Mouse (Mus musculus): ENCODE results near the gene Entr1.

Entr1 gene

GRCm38 (mm10) chr2:26389154-26389690 is at the start of gene Entr1, which contains the start of gene Pmpca:
Entr1 (minus strand) TSS chr2:26389316.
Pmpca (plus strand) TSS chr2:26389339.
- peak; percentile 74 for DNase-seq (ENCODE audit: low read depth)

DNA sequence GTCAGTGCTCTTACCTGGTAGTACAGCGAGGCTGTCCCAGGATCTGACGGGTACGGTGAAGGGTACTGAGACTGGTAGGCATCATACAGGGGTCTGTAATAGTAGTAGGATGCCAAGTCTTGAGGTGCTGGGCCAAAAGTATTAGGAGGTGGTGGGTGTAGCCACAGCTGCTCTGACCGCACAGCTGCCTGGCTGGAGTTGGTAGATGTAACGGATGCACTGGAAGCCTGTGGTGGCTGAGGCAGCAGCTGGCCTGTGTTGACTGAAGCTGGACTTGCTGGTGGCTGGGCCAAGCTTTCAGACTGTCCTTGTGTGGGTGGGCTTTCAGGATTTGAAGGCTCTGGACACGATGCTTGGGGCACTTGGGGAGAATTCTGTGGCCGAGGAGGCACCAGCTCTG is 49.3 kb upstream of the Entr1 start:
- no peak for DNase-seq (ENCODE audit: low read depth)

- DNase-seq (ENCODE audit: low read depth) = no peak
Measured at GRCm38 (mm10) chr2:26437221-26437620, 48.1 kb upstream of the Entr1 start.

DNA sequence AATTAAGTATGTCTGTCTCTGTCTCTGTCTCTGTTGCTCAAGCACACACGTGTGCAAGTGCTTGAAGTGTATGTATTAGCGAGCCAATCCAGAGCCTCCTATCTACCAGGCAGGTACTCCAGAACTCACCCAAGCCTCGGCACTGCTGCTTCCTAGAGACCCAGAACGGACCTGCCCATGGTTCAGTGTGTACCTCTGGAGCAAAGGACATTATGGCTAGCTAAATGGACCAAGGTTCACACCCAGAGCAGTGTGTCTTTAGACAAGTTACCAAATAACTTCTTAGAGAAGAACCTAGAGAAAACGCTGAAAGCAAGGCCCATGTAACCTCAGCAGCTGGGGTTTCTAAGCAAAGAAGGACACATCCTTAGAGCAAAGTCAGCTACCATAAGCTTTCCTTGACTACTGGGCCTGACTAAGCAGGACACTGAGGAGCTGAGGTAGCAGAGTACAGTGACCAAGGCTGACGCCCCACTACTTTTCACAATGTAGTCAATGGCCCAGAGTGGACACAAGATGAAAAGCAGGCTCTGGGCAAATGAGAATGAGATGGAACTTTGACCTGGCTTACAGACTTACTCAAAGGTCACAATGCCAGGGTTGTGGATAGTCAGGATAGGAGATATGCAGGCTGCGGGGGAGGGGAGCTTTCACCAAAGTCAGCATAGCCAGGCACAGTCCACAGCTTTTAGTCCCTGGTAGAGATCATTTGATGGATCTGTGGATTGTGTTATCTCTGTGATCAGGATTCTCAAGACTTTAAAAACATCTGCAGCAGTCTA is 45.9 kb upstream of the Entr1 start:
- DNase-seq (ENCODE audit: low read depth) = no peak

DNA sequence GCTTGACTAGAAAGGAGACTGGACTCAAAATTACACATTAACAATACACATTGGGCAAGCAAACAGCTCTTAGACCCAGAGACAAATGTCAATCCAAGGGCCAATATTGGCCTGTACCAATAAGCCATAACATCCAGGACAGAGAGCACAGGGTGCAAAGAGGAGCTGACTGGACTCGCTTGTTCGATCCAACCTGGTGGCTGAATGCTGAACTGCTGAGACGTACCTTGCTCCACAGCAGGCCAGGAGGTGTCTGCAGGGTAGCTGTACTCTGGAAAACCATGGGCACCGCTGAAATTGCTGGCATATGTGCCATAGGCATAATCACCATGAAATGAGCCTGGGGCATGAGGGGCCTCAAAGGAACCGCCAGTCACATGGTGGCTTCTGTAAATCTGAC is 40.7 kb upstream of the Entr1 start:
- DNase-seq (ENCODE audit: low read depth) = no peak

DNA sequence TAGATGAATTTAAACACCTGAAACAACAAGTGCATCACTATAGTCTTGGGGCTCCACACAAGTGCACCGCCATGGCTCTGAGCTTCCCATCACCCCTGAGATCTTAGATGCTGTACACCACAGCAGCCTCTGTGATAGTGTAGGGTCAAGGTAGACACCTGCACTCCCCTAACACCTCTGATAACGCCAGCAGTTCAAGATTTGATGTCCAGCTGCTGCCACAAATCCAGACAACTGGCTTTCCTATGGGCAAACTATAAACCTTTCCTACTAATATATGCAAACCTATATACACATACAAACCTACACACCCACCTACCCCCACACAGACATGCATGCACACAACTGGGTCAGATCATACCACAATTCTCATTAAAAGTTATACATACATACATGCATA is 35.4 kb upstream of the Entr1 start:
- no peak for DNase-seq (ENCODE audit: low read depth)

DNA sequence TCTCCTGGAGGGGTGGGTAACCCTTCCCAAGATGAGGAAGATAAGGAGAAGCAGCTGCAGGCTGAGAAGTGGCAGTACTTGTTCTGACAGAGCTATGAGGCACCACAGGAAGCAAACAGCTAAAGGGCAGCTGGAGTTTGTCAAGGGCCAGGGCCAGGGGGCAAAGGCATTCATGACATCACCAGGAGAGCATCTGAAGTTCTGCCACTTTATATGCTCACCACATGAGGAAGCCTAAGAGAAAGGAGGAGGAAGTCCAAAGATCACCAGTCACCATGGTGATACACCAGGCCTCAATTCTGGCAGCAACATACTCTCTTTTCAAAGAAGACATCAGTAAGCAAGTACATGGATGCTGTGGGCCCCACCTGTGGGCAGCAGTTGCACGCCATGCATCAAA is 34.0 kb upstream of the Entr1 start:
- DNase-seq (ENCODE audit: low read depth) = no peak

GRCm38 (mm10) chr2:26421969-26422368 is 32.9 kb upstream of the Entr1 start:
- no peak for DNase-seq (ENCODE audit: low read depth)

- no peak for DNase-seq (ENCODE audit: low read depth)
Measured at GRCm38 (mm10) chr2:26418120-26418519, 29.0 kb upstream of the Entr1 start.

GRCm38 (mm10) chr2:26417066-26417465 is 27.9 kb upstream of the Entr1 start:
- no peak for DNase-seq (ENCODE audit: low read depth)

DNA sequence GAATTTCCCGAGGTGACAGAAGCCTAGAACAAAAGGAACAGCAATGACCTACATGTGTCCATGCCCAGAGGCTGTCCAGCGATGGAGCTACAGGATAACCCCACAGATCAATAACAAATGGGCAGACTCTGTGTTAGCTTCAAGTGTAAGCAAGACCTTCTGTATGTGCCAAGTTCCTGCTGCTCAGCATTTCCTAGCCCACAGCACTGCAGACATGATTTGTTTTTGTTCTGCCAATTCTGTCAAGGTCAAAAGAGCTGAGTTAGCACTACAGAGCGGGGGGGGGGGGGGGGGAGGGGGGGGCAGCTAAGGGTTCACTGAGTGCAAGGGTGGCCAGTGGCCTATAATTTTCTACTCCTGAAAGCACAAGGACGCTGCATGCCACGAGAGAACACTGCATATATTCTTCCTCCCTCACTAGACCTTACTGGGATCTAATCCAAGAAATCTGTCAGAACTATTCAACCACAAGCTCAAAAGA is 21.9 kb upstream of the Entr1 start:
- no peak for DNase-seq (ENCODE audit: low read depth)

DNA sequence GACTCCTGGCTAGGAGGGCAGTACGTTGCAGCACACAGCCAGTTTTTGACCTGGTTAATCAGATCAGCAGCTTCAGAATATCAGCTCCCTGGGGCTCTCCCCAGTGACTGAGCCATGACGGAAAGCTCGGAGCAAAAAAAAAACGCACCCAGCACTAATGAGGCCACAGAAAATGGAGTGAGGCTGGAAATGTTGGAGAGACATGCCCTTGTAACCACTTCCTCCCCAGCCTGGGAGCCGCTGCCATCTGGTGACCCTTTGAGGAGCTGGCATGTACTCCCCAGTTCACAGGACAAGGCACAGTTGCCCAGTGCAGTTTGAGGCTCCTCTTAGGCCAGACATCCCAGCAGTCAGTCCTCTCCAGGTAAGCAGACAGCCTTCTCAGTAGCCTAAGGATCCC is 21.0 kb upstream of the Entr1 start:
- DNase-seq (ENCODE audit: low read depth) = no peak

- DNase-seq (ENCODE audit: low read depth) = no peak
Measured at GRCm38 (mm10) chr2:26409362-26409761, 20.2 kb upstream of the Entr1 start.

DNA sequence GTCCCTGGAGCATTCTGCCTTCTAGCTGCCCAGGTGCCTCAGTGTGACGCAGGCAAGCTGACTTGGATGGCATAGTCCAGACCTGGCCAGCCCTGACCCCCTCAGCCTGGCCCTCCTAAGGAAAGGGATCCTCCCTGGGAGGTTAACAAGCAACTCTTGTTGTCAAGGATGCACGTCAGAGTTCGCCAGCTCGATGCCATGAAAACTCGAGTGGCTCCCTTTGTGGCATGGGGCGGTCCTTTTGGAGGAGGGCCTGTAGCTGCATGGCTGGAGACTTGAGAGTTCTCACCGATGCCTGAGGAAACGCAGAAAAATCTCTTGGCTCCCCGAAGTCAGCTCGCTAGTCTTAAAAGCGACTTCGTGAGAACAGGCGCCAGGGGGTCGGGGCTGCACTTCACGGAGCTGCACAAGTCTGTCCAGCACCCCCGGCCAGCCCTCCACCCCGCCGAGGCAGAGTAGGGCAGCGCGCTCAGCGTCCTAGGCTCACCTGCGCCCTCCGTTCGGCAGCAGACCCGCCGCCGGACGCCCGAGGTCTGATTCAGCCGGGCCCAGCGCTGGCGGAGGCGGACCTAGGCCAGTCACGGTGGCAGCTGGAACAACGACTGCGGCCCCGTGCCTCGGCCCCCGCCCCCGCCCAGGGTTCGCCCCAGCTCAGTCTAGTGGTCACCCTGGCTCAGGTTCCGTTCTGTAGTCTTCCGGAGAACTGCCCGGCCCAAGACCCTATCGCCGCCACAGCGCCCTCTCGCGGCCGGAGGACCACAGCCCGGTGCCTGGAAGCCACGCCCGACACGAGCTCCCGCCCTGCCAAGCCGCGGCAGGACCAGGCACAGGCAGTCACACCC is 19.6 kb upstream of the Entr1 start, which contains the start of gene Inpp5e:
Gene Inpp5e (minus strand): TSS at position 689 of the 842 bp plus-strand sequence.
- peak; percentile 89 for DNase-seq (ENCODE audit: low read depth)

GRCm38 (mm10) chr2:26403306-26403705 is 14.2 kb upstream of the Entr1 start:
- no peak for DNase-seq (ENCODE audit: low read depth)

GRCm38 (mm10) chr2:26402265-26402664 is 13.1 kb upstream of the Entr1 start:
- DNase-seq (ENCODE audit: low read depth) = no peak

DNA sequence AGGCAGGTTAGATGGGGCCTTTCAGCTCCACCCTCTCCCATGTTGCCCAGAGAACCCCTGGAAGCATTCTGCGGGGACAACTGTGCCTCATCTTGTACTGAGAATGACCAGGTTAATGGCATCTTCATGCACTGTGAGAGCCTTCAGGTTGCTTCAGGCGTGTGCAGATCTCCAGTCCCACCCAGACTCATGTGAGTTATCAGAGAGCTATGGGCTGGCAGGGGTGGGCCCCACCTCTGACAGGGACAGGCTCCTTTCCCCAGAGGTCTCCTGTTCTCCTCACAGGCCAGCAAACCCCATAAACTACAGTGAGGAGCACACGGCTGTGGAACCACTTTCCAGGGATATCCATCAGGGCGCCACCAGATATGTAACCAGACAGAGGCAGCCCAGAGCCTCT is 11.9 kb upstream of the Entr1 start:
- DNase-seq (ENCODE audit: low read depth) = no peak

DNA sequence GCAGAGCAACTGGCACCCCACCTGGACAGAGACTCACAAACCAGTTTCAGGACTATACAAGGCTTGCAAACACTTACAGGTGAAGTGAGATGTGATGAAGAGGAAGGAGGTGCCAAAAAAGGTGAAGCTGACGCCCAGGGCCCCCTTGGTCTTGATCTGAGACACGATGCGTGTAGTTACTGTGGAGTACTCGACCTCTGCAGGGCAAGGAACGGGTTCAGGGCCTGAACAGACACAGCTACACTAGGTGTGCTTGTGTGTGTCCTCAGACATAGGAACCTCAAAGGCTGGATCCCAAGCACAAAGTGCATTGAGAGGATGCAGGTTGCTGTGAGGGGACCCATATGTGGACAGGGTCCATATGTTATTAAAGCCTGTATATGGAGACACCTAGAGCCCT is 11.2 kb upstream of the Entr1 start:
- DNase-seq (ENCODE audit: low read depth) = no peak

DNA sequence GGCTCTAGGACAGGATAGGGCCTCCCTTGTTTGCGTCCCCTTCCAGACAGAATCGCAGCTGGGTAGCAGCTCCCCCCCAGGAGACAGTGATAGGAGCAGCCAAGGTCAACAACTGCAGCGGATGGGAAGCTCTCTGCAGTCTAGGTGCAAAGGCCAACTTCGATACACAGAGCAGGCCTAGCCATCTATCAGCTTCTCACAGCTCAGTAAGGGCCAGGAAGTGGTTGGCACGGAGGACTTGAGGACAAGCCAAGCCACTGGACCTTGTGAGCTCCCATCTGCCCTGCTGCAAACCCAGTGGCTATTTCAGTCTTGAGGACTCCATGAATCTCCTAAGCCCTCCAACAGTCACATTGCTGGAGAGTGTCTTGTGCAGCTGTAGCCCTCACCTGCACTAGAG is 10.5 kb upstream of the Entr1 start:
- no peak for DNase-seq (ENCODE audit: low read depth)

DNA sequence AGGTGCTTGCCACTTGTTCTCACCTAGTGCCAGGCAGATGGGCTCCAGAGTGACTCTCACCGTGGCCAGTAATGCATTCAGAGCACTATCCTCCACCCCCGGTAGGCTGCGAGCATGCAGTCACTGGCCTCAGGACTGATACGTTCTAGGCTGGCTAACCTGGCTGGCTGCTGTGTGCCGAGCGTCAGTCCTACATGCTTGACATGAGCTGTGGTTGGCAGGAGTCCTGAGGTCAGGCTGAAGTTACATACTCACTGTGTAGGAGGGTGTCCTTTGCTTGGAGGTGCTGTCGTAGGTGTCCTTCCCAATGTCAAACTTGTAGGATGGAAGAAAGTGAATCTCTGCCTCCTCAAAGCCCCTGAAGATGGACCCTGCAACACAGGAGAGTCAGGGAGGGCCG is 9.9 kb upstream of the Entr1 start:
- DNase-seq (ENCODE audit: low read depth) = no peak

- no peak for DNase-seq (ENCODE audit: low read depth)
Measured at GRCm38 (mm10) chr2:26391617-26392016, 2.5 kb upstream of the Entr1 start.

GRCm38 (mm10) chr2:26390954-26391353 is 1.8 kb upstream of the Entr1 start:
- DNase-seq (ENCODE audit: low read depth) = no peak

GRCm38 (mm10) chr2:26388682-26389153 is 398 bp downstream of the Entr1 start:
- no peak for DNase-seq (ENCODE audit: low read depth)

Data from c-Kit-positive CD71-negative TER-119-negative erythroid progenitor cells, embryonic 14.5 days (primary cell).